Mouse (Mus musculus) heart, adult 8-10 months (tissue): Measurements from ENCODE around the gene Ntrk1. TPM values are rescaled to one million over a fixed set of nuclear protein-coding genes. Genes with fewer than 3 reads are reported as not detected.
"Not testable (repeated sequence)": the region's sequence is repeated elsewhere in the genome, so short reads cannot be mapped to it uniquely, and the experiment has no call there.

ENCODE experiments used
- DNase-seq: peaks from one replicate; pipeline ENCODE4 v3.0.0; 2022; ENCODE audit warnings: low spot score
- total RNA-seq, 4 experiments: library from RNA; stranded (reverse); gene quantifications; 2 replicates each; pipeline ENCODE4 v1.2.4; 2022

Gene Ntrk1
- total RNA-seq = under 1 TPM in 3 of 4 experiments, not detected in 1; 0.16 to 0.30 (median 0.19) TPM

GRCm38 (mm10) chr3:87794922-87795325 lies at the start of gene Ntrk1:
Gene Ntrk1 (minus strand): TSS chr3:87795162.
- DNase-seq = no peak

- no peak for DNase-seq
These were observed 45.9 kb upstream of the Ntrk1 start for GRCm38 (mm10) chr3:87840858-87841257.

GRCm38 (mm10) chr3:87838622-87839021 lies 43.7 kb upstream of the Ntrk1 start:
- DNase-seq = peak; percentile 68

GRCm38 (mm10) chr3:87833482-87833881 lies 38.5 kb upstream of the Ntrk1 start:
- no peak for DNase-seq

GRCm38 (mm10) chr3:87832109-87832859 lies 37.3 kb upstream of the Ntrk1 start:
- DNase-seq = no peak

GRCm38 (mm10) chr3:87829025-87829424 lies 34.1 kb upstream of the Ntrk1 start:
- no peak for DNase-seq

- no peak for DNase-seq
These were observed 33.5 kb upstream of the Ntrk1 start for GRCm38 (mm10) chr3:87828435-87828834.

GRCm38 (mm10) chr3:87824206-87824605 lies 29.2 kb upstream of the Ntrk1 start, which contains the start of gene Pear1:
Gene Pear1 (minus strand): TSS chr3:87824306.
- not testable (repeated sequence) for DNase-seq

GRCm38 (mm10) chr3:87818226-87818625 lies 23.3 kb upstream of the Ntrk1 start:
- no peak for DNase-seq

GRCm38 (mm10) chr3:87816646-87817093 lies 21.7 kb upstream of the Ntrk1 start:
- peak; percentile 80 for DNase-seq

- DNase-seq = no peak
These were observed 21.2 kb upstream of the Ntrk1 start for GRCm38 (mm10) chr3:87816166-87816565.

- DNase-seq = no peak
These were observed 17.9 kb upstream of the Ntrk1 start for GRCm38 (mm10) chr3:87812873-87813272.

- no peak for DNase-seq
These were observed 17.5 kb upstream of the Ntrk1 start for GRCm38 (mm10) chr3:87812413-87812812.

GRCm38 (mm10) chr3:87811297-87811696 lies 16.3 kb upstream of the Ntrk1 start:
- DNase-seq = no peak

- no peak for DNase-seq
These were observed 14.5 kb upstream of the Ntrk1 start for GRCm38 (mm10) chr3:87809322-87809962.

- no peak for DNase-seq
These were observed 9.2 kb upstream of the Ntrk1 start for GRCm38 (mm10) chr3:87804038-87804677.

- DNase-seq = no peak
These were observed 6.7 kb upstream of the Ntrk1 start for GRCm38 (mm10) chr3:87801681-87802080.

GRCm38 (mm10) chr3:87796736-87797334 lies 1.9 kb upstream of the Ntrk1 start, which contains the start of gene Insrr:
Gene Insrr (plus strand): TSS chr3:87796951.
- no peak for DNase-seq

GRCm38 (mm10) chr3:87795336-87796277 lies 645 bp upstream of the Ntrk1 start:
- DNase-seq = peak; percentile 51

- DNase-seq = no peak
These were observed 5.2 kb downstream of the Ntrk1 start for GRCm38 (mm10) chr3:87789768-87790167.

GRCm38 (mm10) chr3:87789248-87789647 lies 5.7 kb downstream of the Ntrk1 start:
- no peak for DNase-seq
